Mouse (Mus musculus): ENCODE data around the gene Olfr1124. TPM values are rescaled to one million over a fixed set of nuclear protein-coding genes. Genes with fewer than 3 reads are reported as not detected.
"Not testable (repeated sequence)": the region's sequence is repeated elsewhere in the genome, so short reads cannot be mapped to it uniquely, and the experiment has no call there.

The Olfr1124 gene
- not detected in 2 replicates for polyA plus RNA-seq (2014; fragmentation: Nextera tagmentation; extraction: Ambion mirVana)

DNA sequence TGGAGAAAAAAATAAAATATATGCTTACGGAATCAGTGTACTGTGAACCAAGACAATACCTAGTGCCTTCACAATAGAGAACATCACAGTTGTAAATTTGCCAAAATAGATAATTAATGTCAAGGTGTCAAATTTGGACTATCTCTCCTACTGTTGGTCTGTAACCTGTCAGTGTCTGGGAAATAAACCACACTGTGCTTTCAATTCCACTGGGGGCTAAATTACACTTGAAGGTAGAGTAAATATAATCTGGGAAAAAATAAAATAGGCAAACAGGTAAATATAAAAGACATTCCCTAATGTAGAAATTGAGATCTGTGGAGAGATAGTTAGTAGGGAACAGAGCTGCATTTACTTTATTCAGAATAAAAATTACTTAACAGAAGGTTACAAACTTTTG, at the start of gene Olfr1124:
Gene Olfr1124, plus strand, starts transcription at position 301 of the 400 bp plus-strand sequence.
- 92% methylated on average over 1 of the region's 1 CpGs for WGBS

DNA sequence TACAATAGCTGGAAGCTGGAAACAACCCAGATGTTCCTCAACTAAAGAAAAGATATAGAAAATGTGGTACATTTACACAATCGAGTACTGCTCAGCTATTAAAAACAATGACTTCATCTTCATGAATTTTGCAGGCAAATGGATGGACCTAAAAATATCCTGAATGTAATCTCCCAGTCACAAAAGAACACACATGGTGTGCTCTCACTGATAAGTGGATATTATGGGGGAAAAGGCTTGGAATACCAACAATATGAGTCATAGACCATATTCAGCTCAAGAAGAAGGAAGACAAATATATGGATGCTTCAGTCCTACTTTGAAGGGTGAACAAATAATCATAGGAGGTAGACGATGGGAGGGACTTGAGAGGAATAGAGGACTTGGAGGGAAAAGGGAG, 46.1 kb upstream of the Olfr1124 start:
- no peaks in the 10 kb centered on the region for H3K36me3 ChIP-seq (ENCODE audit: control insufficient read depth, insufficient read depth, low read length)
- H3K27ac ChIP-seq (ENCODE audit: low read length), result no peak overlapping the region
- H3K4me3 ChIP-seq (ENCODE audit: low read depth, low read length), result no peak overlapping the region
- H3K9ac ChIP-seq (replicated peaks; ENCODE audit: low read depth, low read length), result no peak overlapping the region
- no peak for ATAC-seq (ENCODE audit: insufficient number of reproducible peaks, insufficient read depth, low FRiP score, low read depth)
- WGBS, result 76% methylated on average over 2 of the region's 2 CpGs
- H3K4me1 ChIP-seq (ENCODE audit: control insufficient read depth, insufficient read depth, low read length), result no peaks in the 10 kb centered on the region
- H3K27me3 ChIP-seq (ENCODE audit: control insufficient read depth, insufficient read depth, low read length), result no peaks in the 10 kb centered on the region
- H3K9me3 ChIP-seq (ENCODE audit: control insufficient read depth, low read depth, low read length), result no peaks in the 10 kb centered on the region
- H3K4me2 ChIP-seq (replicated peaks; ENCODE audit: low read depth, low read length), result no peak overlapping the region

More for the DNA sequence above, at the start of gene Olfr1124:
- ATAC-seq (ENCODE audit: insufficient number of reproducible peaks, insufficient read depth, low FRiP score, low read depth), result no peak
- H3K36me3 ChIP-seq (ENCODE audit: control insufficient read depth, insufficient read depth, low read length), result no peaks in the 10 kb centered on the region
- H3K27ac ChIP-seq (ENCODE audit: low read length), result no peak within 1 kb of the TSS
- no peak within 1 kb of the TSS for H3K9ac ChIP-seq (replicated peaks; ENCODE audit: low read depth, low read length)
- H3K27me3 ChIP-seq (ENCODE audit: control insufficient read depth, insufficient read depth, low read length), result no peaks in the 10 kb centered on the region
- no peak within 1 kb of the TSS for H3K4me3 ChIP-seq (ENCODE audit: low read depth, low read length)
- no peak within 1 kb of the TSS for H3K4me2 ChIP-seq (replicated peaks; ENCODE audit: low read depth, low read length)
- no peaks in the 10 kb centered on the region for H3K4me1 ChIP-seq (ENCODE audit: control insufficient read depth, insufficient read depth, low read length)
- H3K9me3 ChIP-seq (ENCODE audit: control insufficient read depth, low read depth, low read length), result no peaks in the 10 kb centered on the region

DNA sequence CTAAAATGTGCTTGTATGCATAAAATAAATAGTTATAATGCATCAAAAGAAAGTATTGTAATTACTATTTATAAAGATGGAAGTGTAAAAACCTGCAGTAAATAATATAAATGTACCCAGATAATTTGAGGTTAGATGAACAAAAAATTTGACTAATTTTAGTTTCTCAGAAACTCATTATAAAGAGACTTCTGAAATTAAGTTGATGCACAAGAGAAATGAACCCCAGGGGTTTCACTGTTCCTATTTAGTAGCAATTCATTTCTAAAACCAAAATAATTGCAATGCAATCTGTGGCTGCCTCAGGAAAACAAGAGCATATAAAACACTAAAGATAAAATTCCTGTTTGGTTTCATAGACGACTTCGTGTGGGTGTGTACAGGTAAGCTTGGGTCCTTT, 44.5 kb upstream of the Olfr1124 start, which contains the start of gene Olfr1122:
Gene Olfr1122, plus strand, starts transcription at position 301 of the 400 bp plus-strand sequence.
- H3K4me3 ChIP-seq (ENCODE audit: low read depth, low read length), result no peak within 1 kb of the TSS
- H3K27ac ChIP-seq (ENCODE audit: low read length), result no peak within 1 kb of the TSS
- no peak within 1 kb of the TSS for H3K4me2 ChIP-seq (replicated peaks; ENCODE audit: low read depth, low read length)
- ATAC-seq (ENCODE audit: insufficient number of reproducible peaks, insufficient read depth, low FRiP score, low read depth), result no peak
- H3K4me1 ChIP-seq (ENCODE audit: control insufficient read depth, insufficient read depth, low read length), result no peaks in the 10 kb centered on the region
- H3K9ac ChIP-seq (replicated peaks; ENCODE audit: low read depth, low read length), result no peak within 1 kb of the TSS
- H3K9me3 ChIP-seq (ENCODE audit: control insufficient read depth, low read depth, low read length), result no peaks in the 10 kb centered on the region
- 59% methylated on average over 2 of the region's 2 CpGs for WGBS
- H3K27me3 ChIP-seq (ENCODE audit: control insufficient read depth, insufficient read depth, low read length), result no peaks in the 10 kb centered on the region
- H3K36me3 ChIP-seq (ENCODE audit: control insufficient read depth, insufficient read depth, low read length), result no peaks in the 10 kb centered on the region

DNA sequence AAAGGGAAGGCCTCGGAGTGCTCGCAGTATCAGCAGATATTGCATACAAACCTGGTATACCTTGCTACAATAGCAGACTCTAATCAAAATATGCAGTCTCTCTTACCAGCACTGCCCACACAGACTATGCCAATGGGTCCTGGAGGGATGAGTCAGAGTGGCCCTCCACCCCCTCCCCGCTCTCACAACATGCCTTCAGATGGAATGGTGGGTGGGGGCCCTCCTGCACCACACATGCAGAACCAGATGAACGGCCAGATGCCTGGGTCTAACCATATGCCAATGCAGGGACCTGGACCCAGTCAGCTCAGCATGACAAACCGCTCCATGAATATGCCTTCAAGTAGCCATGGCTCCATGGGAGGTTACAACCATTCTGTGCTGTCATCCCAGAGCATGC, 36.5 kb upstream of the Olfr1124 start:
- H3K4me3 ChIP-seq (ENCODE audit: low read depth, low read length); H3K27ac ChIP-seq (ENCODE audit: low read length); H3K27me3 ChIP-seq (ENCODE audit: control insufficient read depth, insufficient read depth, low read length); H3K4me2 ChIP-seq (replicated peaks; ENCODE audit: low read depth, low read length); H3K4me1 ChIP-seq (ENCODE audit: control insufficient read depth, insufficient read depth, low read length); H3K36me3 ChIP-seq (ENCODE audit: control insufficient read depth, insufficient read depth, low read length); H3K9ac ChIP-seq (replicated peaks; ENCODE audit: low read depth, low read length); H3K9me3 ChIP-seq (ENCODE audit: control insufficient read depth, low read depth, low read length); ATAC-seq (ENCODE audit: insufficient number of reproducible peaks, insufficient read depth, low FRiP score, low read depth): not testable (repeated sequence)
- WGBS, result 90% methylated on average over 5 of the region's 5 CpGs

DNA sequence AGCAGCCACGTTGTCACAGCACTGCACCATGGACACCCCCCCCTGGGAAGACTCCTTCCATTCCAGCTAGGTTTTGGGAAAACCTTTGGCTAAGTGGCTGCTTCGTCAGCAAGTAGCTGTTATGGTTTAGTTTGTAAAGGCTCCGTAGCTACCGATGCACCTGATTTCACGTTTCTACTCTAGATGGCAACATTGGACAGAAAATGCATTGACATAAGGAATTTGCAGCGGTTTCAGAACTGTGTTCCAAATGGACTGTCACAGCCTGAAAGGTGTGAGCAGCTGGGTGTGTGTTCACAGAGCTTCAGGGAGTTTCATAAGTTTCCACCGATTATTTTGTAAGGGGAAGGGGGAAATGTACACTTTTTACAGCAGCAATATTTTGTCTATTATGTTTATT, 35.4 kb upstream of the Olfr1124 start:
- H3K4me3 ChIP-seq (ENCODE audit: low read depth, low read length); H3K36me3 ChIP-seq (ENCODE audit: control insufficient read depth, insufficient read depth, low read length); H3K27me3 ChIP-seq (ENCODE audit: control insufficient read depth, insufficient read depth, low read length); H3K4me1 ChIP-seq (ENCODE audit: control insufficient read depth, insufficient read depth, low read length); H3K9ac ChIP-seq (replicated peaks; ENCODE audit: low read depth, low read length); H3K9me3 ChIP-seq (ENCODE audit: control insufficient read depth, low read depth, low read length); ATAC-seq (ENCODE audit: insufficient number of reproducible peaks, insufficient read depth, low FRiP score, low read depth); H3K27ac ChIP-seq (ENCODE audit: low read length); H3K4me2 ChIP-seq (replicated peaks; ENCODE audit: low read depth, low read length): not testable (repeated sequence)
- WGBS, result 74% methylated on average over 7 of the region's 7 CpGs

DNA sequence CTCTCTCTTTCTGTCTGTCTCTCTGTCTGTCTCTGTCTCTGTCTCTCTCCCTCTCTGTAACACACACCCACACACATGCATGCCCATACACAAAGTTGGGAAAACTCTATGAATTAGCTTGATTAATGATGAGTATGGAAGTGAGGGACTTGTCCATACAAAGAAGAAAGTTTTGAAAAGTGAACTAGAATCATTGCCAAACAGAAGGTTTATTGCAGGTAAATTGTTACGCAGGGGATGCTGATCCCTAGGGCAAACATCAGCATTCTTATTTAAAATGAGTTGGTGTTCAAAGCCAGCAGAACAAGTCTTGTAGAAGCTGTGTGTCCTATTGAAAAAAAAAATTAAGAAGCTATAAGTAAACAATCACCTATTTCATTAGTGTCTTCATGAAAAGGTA, 13.7 kb upstream of the Olfr1124 start, which contains the start of gene Olfr1123:
Gene Olfr1123, plus strand, starts transcription at position 301 of the 400 bp plus-strand sequence.
- Histone ChIP-seq H3K27me3 (ENCODE audit: control insufficient read depth, insufficient read depth, low read length) (no peaks in the 10 kb centered on the region), H3K4me3 (ENCODE audit: low read depth, low read length) (no peak within 1 kb of the TSS)
- ATAC-seq (ENCODE audit: insufficient number of reproducible peaks, insufficient read depth, low FRiP score, low read depth), result no peak

DNA sequence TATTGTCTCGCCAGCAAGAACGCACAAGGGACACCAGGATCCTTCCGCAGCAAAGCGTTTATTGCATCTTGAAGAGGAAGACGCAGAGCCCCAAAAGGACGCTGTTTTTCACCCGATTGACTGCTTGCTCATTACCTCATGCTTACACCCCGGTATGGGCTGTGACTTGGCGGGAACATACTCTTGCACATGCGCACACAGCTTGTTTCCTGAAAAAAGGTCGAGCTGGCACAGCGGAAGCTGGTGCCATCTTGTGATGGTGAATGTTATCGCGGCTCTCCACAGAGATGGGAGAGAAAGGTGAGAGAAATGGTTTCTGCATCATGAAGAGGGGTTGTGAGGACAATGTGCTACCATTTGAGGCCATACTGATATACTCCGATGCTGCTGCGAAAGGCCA, 7.7 kb downstream of the Olfr1124 start:
- H3K27me3 ChIP-seq (ENCODE audit: control insufficient read depth, insufficient read depth, low read length), result no peaks in the 10 kb centered on the region
- no peak overlapping the region for H3K9ac ChIP-seq (replicated peaks; ENCODE audit: low read depth, low read length)
- no peak overlapping the region for H3K4me2 ChIP-seq (replicated peaks; ENCODE audit: low read depth, low read length)
- no peak overlapping the region for H3K27ac ChIP-seq (ENCODE audit: low read length)
- no peaks in the 10 kb centered on the region for H3K4me1 ChIP-seq (ENCODE audit: control insufficient read depth, insufficient read depth, low read length)
- H3K36me3 ChIP-seq (ENCODE audit: control insufficient read depth, insufficient read depth, low read length), result no peaks in the 10 kb centered on the region
- ATAC-seq (ENCODE audit: insufficient number of reproducible peaks, insufficient read depth, low FRiP score, low read depth), result no peak
- H3K9me3 ChIP-seq (ENCODE audit: control insufficient read depth, low read depth, low read length), result no peaks in the 10 kb centered on the region
- H3K4me3 ChIP-seq (ENCODE audit: low read depth, low read length), result no peak overlapping the region
- 89% methylated on average over 16 of the region's 16 CpGs for WGBS

More for the DNA sequence above, 13.7 kb upstream of the Olfr1124 start, which contains the start of gene Olfr1123:
- no peaks in the 10 kb centered on the region for H3K36me3 ChIP-seq (ENCODE audit: control insufficient read depth, insufficient read depth, low read length)
- H3K4me2 ChIP-seq (replicated peaks; ENCODE audit: low read depth, low read length), result no peak within 1 kb of the TSS
- WGBS, result 73% methylated on average over 1 of the region's 1 CpGs
- H3K9me3 ChIP-seq (ENCODE audit: control insufficient read depth, low read depth, low read length), result no peaks in the 10 kb centered on the region
- H3K9ac ChIP-seq (replicated peaks; ENCODE audit: low read depth, low read length), result no peak within 1 kb of the TSS
- no peak within 1 kb of the TSS for H3K27ac ChIP-seq (ENCODE audit: low read length)
- no peaks in the 10 kb centered on the region for H3K4me1 ChIP-seq (ENCODE audit: control insufficient read depth, insufficient read depth, low read length)

DNA sequence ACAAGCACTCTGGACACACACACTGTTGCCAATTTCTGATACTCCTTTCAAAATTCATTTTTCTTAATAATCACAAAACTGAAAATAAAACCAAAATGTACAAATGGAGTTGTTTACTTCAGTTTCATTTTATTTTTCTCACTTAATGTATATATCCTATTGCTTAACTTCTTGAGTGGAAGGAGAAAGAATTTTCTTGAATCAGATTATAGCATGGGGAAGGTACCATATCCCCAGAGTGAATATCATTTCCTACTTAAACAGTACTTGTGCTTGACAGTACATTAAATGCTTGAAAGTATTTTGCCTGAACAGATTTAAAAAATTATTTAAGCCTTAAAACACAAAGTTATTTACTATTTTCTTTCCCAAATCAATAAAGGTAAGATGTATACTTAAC, 23.6 kb downstream of the Olfr1124 start, which contains the start of gene Olfr1126:
Gene Olfr1126, plus strand, starts transcription at position 301 of the 400 bp plus-strand sequence.
- Histone ChIP-seq H3K9me3 (ENCODE audit: control insufficient read depth, low read depth, low read length) (no peaks in the 10 kb centered on the region), H3K4me3 (ENCODE audit: low read depth, low read length) (no peak within 1 kb of the TSS), H3K27me3 (ENCODE audit: control insufficient read depth, insufficient read depth, low read length) (no peaks in the 10 kb centered on the region), H3K9ac (replicated peaks; ENCODE audit: low read depth, low read length) (no peak within 1 kb of the TSS), H3K4me2 (replicated peaks; ENCODE audit: low read depth, low read length) (no peak within 1 kb of the TSS), H3K4me1 (ENCODE audit: control insufficient read depth, insufficient read depth, low read length) (no peaks in the 10 kb centered on the region), H3K36me3 (ENCODE audit: control insufficient read depth, insufficient read depth, low read length) (no peaks in the 10 kb centered on the region), H3K27ac (ENCODE audit: low read length) (no peak within 1 kb of the TSS)
- no peak for ATAC-seq (ENCODE audit: insufficient number of reproducible peaks, insufficient read depth, low FRiP score, low read depth)

DNA sequence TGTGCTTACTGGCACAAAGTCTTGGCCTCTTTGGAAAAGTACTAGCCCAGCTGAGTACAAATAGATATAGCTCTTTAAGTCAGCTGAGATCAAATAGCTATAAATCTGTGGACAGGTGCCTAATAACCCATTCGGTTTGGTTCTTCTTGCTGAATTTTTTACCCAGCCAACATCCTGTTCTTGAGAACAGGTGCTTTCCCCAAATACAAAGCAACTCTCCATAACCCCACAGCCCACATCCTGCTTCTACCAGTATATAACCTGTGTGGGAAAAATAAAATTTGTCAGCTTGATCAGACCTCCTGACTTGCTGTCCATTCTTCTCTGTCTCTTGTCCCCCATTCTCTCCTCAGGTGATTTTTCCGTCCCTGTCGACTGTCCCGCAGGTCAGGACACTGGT, 31.7 kb downstream of the Olfr1124 start:
- no peak overlapping the region for H3K4me2 ChIP-seq (replicated peaks; ENCODE audit: low read depth, low read length)
- H3K27me3 ChIP-seq (ENCODE audit: control insufficient read depth, insufficient read depth, low read length), result no peaks in the 10 kb centered on the region

More for the DNA sequence above, 31.7 kb downstream of the Olfr1124 start:
- WGBS, result 92% methylated on average over 4 of the region's 4 CpGs
- no peak overlapping the region for H3K27ac ChIP-seq (ENCODE audit: low read length)
- H3K36me3 ChIP-seq (ENCODE audit: control insufficient read depth, insufficient read depth, low read length), result no peaks in the 10 kb centered on the region
- H3K4me1 ChIP-seq (ENCODE audit: control insufficient read depth, insufficient read depth, low read length), result no peaks in the 10 kb centered on the region
- no peaks in the 10 kb centered on the region for H3K9me3 ChIP-seq (ENCODE audit: control insufficient read depth, low read depth, low read length)
- no peak for ATAC-seq (ENCODE audit: insufficient number of reproducible peaks, insufficient read depth, low FRiP score, low read depth)
- H3K9ac ChIP-seq (replicated peaks; ENCODE audit: low read depth, low read length), result no peak overlapping the region
- no peak overlapping the region for H3K4me3 ChIP-seq (ENCODE audit: low read depth, low read length)

Data from stomach, embryonic 14.5 days (tissue).